Mouse (Mus musculus) inflammation-experienced regulatory T-cells, adult 6 months (primary cell): ENCODE results near the gene Ifna6. TPM values are rescaled to one million over a fixed set of nuclear protein-coding genes. Genes with fewer than 3 reads are reported as not detected.
A peak's percentile ranks its signal among the peaks of the same experiment; 100 is the strongest.
"Not testable (repeated sequence)": the region's sequence is repeated elsewhere in the genome, so short reads cannot be mapped to it uniquely, and the experiment has no call there.

ENCODE experiments used
- ATAC-seq: one replicate; pipeline ENCODE4 v1.8.0; 2017
- polyA plus RNA-seq, 3 experiments: library from polyadenylated mRNA; unstranded; fragments of 100-300 nt; shearing (Covaris generic); gene quantifications; one replicate each; pipeline ENCODE4 v1.2.1; 2017

Gene Ifna6
- polyA plus RNA-seq = not detected

DNA sequence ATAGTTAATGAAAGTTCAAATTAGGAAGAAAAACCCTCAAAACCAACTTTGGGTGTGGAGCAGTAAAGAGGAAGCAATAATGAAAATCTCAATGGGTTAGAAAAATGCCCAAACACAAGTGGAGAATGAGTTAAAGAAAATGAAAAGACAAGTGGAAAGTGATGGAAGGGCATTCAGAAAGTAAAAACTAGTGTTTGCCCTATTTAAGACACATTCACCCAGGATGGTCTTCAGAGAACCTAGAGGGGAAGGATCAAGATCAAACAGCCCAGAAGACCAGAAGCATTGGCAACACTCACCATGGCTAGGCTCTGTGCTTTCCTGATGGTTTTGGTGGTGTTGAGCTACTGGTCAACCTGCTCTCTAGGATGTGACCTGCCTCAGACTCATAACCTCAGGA lies at the start of gene Ifna6:
TSS of gene Ifna6 (plus strand) at position 301 of the 400 bp plus-strand sequence.
- not testable (repeated sequence) for ATAC-seq

GRCm38 (mm10) chr4:88779550-88779949 lies 47.7 kb upstream of the Ifna6 start, which contains the start of gene Gm13272:
Gm13272 (plus strand) TSS chr4:88779850.
- not testable (repeated sequence) for ATAC-seq

- ATAC-seq = not testable (repeated sequence)
Measured at GRCm38 (mm10) chr4:88780320-88780719, 46.9 kb upstream of the Ifna6 start.

- ATAC-seq = not testable (repeated sequence)
Measured at GRCm38 (mm10) chr4:88781831-88782230, 45.4 kb upstream of the Ifna6 start, which contains the start of gene Ifnz. Ifnz (plus strand) TSS chr4:88782131.

DNA sequence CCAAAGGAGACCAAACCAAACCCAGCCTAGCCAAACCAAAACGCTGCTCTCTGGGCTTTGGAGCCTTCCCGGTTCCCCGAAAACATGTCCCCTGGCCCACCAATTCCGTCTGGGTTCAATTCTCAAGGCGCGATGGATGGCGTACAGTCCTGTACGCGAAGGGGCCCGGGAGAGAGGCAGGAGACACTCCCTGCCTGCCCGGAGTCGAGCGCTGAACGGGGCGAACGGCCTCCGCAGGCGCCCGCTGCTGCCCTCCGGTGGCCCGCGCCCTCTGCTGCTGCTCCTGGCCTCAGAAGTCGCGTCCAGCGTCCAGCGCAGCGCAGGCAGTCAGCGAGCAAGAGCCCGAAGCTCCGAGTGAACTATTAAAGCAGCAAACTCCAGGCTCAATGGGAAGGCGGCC lies 44.9 kb upstream of the Ifna6 start:
- ATAC-seq = not testable (repeated sequence)

DNA sequence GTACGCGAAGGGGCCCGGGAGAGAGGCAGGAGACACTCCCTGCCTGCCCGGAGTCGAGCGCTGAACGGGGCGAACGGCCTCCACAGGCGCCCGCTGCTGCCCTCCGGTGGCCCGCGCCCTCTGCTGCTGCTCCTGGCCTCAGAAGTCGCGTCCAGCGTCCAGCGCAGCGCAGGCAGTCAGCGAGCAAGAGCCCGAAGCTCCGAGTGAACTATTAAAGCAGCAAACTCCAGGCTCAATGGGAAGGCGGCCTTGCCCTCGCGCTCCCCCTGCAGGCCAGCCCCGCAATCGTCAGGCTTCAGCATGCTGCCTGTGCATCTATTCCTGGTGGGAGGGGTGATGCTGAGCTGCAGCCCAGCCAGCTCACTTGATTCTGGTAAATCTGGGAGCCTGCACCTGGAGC lies 41.8 kb upstream of the Ifna6 start, which contains the start of gene Gm13276:
TSS of gene Gm13276 (plus strand) at position 301 of the 400 bp plus-strand sequence.
- ATAC-seq = not testable (repeated sequence)

GRCm38 (mm10) chr4:88788402-88788801 lies 38.8 kb upstream of the Ifna6 start, which contains the start of gene Gm13277:
Gm13277 (plus strand) TSS chr4:88788632.
- not testable (repeated sequence) for ATAC-seq

GRCm38 (mm10) chr4:88791250-88791649 lies 36.0 kb upstream of the Ifna6 start, which contains the start of gene Gm13278:
Gm13278 (plus strand) TSS chr4:88791550.
- not testable (repeated sequence) for ATAC-seq

DNA sequence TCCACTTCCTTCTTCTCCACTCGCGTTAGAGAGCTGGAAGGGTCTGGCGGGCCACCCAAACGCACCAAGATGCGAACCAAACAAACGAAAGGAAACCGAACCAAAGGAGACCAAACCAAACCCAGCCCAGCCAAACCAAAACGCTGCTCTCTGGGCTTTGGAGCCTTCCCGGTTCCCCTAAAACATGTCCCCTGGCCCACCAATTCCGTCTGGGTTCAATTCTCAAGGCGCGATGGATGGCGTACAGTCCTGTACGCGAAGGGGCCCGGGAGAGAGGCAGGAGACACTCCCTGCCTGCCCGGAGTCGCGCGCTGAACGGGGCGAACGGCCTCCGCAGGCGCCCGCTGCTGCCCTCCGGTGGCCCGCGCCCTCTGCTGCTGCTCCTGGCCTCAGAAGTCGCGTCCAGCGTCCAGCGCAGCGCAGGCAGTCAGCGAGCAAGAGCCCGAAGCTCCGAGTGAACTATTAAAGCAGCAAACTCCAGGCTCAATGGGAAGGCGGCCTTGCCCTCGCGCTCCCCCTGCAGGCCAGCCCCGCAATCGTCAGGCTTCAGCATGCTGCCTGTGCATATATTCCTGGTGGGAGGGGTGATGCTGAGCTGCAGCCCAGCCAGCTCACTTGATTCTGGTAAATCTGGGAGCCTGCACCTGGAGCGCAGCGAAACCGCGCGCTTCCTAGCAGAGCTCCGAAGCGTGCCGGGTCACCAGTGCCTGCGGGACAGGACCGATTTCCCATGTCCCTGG lies 33.1 kb upstream of the Ifna6 start, which contains the start of gene Gm13275:
TSS of gene Gm13275 (plus strand) at position 552 of the 740 bp plus-strand sequence.
- not testable (repeated sequence) for ATAC-seq

DNA sequence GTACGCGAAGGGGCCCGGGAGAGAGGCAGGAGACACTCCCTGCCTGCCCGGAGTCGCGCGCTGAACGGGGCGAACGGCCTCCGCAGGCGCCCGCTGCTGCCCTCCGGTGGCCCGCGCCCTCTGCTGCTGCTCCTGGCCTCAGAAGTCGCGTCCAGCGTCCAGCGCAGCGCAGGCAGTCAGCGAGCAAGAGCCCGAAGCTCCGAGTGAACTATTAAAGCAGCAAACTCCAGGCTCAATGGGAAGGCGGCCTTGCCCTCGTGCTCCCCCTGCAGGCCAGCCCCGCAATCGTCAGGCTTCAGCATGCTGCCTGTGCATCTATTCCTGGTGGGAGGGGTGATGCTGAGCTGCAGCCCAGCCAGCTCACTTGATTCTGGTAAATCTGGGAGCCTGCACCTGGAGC lies 30.1 kb upstream of the Ifna6 start, which contains the start of gene Gm13279:
TSS of gene Gm13279 (plus strand) at position 301 of the 400 bp plus-strand sequence.
- ATAC-seq = not testable (repeated sequence)

- not testable (repeated sequence) for ATAC-seq
Measured at GRCm38 (mm10) chr4:88799365-88799764, 27.9 kb upstream of the Ifna6 start, which contains the start of gene Gm13285. Gm13285 (plus strand) TSS chr4:88799665.

DNA sequence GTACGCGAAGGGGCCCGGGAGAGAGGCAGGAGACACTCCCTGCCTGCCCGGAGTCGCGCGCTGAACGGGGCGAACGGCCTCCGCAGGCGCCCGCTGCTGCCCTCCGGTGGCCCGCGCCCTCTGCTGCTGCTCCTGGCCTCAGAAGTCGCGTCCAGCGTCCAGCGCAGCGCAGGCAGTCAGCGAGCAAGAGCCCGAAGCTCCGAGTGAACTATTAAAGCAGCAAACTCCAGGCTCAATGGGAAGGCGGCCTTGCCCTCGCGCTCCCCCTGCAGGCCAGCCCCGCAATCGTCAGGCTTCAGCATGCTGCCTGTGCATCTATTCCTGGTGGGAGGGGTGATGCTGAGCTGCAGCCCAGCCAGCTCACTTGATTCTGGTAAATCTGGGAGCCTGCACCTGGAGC lies 24.3 kb upstream of the Ifna6 start, which contains the start of gene Gm13287:
TSS of gene Gm13287 (plus strand) at position 301 of the 400 bp plus-strand sequence.
- ATAC-seq = not testable (repeated sequence)

DNA sequence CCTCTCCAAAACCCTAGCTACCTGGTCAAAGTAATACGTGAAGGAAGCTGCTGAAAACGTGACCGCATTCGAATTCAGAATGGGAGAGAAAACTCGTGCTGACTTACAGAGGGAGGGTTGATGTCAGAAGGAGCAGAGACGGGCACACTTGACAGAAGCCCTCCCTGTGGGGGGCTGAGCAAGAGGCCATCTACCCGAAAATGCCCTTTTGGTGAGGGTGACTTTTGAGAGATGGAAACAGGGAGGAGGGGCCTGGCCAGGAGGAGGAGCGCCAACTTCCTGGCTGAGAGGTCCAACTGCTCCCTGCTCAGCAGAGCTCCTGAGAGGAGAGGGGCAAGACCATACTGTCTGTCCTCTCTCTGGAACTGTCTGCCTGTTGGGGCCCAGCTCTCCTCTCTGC lies 22.0 kb upstream of the Ifna6 start, which contains the start of gene Gm13288:
TSS of gene Gm13288 (plus strand) at position 301 of the 400 bp plus-strand sequence.
- not testable (repeated sequence) for ATAC-seq

- not testable (repeated sequence) for ATAC-seq
Measured at GRCm38 (mm10) chr4:88805761-88806160, 21.5 kb upstream of the Ifna6 start.

- no peak for ATAC-seq
Measured at GRCm38 (mm10) chr4:88815928-88816327, 11.3 kb upstream of the Ifna6 start, which contains the start of gene Ifna7. Ifna7 (plus strand) TSS chr4:88816228.

GRCm38 (mm10) chr4:88819659-88820058 lies 7.6 kb upstream of the Ifna6 start, which contains the start of gene Ifna11:
Ifna11 (plus strand) TSS chr4:88819959.
- no peak for ATAC-seq

- ATAC-seq = peak; percentile 49
Measured at GRCm38 (mm10) chr4:88822995-88823394, 4.2 kb upstream of the Ifna6 start.

GRCm38 (mm10) chr4:88830523-88830922 lies 3.3 kb downstream of the Ifna6 start:
- ATAC-seq = peak; percentile 63

GRCm38 (mm10) chr4:88835225-88835624 lies 8.0 kb downstream of the Ifna6 start, which contains the start of gene Ifna5:
Ifna5 (plus strand) TSS chr4:88835525.
- not testable (repeated sequence) for ATAC-seq

DNA sequence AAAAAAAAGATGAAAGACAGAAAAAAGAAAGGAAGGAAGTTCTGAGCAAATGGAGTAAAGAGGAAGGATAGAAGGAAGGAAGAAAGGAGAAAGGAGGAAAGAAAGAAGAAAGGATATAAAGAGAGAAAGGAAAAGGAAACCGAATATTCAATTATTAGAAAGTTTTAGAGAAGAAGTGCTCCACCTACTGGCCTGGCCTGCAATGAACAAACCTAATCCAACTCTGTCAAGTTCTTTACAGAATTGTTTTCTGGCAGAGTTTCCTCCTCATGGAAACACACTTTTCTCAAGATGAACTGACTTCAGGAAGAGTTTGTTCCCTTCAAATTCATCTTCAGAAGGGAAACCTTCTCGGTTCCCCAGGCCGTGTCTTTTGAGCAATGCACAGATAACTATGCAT lies 11.6 kb downstream of the Ifna6 start:
- ATAC-seq = peak; percentile 76

- no peak for ATAC-seq
Measured at GRCm38 (mm10) chr4:88840058-88840457, 12.8 kb downstream of the Ifna6 start.

GRCm38 (mm10) chr4:88841438-88841911 lies 14.3 kb downstream of the Ifna6 start, which contains the start of gene Ifna4:
Ifna4 (plus strand) TSS chr4:88841861.
- ATAC-seq = no peak

GRCm38 (mm10) chr4:88845334-88845733 lies 18.1 kb downstream of the Ifna6 start:
- peak; percentile 52 for ATAC-seq
